Mouse (Mus musculus): Measurements from ENCODE around the gene Knop1. TPM values are rescaled to one million over a fixed set of nuclear protein-coding genes. Genes with fewer than 3 reads are reported as not detected.

Gene Knop1
- total and polyA plus RNA-seq, 3 experiments = 46.8 to 66.9 TPM; not detected in 1

GRCm38 (mm10) chr7:118845141-118845540 is 10.9 kb downstream of the Knop1 start:
- H3K27ac ChIP-seq (ENCODE audit: control insufficient read depth, low read depth, low read length) = no peak overlapping the region
- no peak overlapping the region for H3K9ac ChIP-seq (ENCODE audit: control insufficient read depth, low read depth, low read length, poor library complexity, severe bottlenecking)
- peaks cover 0 to 5% of the 10 kb centered on the region in 2 experiments; a peak in 2 of 4 replicates for H3K4me1 ChIP-seq (ENCODE audit: control insufficient read depth in 1 of 2, insufficient read depth in 2 of 2, low read length in 2 of 2)
- H3K4me3 ChIP-seq (ENCODE audit: control insufficient read depth in 1 of 2, insufficient read depth in 1 of 2, low read depth in 2 of 2, low read length in 2 of 2) = no peak overlapping the region
- no peaks in the 10 kb centered on the region for H3K79me2 ChIP-seq (ENCODE audit: control insufficient read depth, insufficient read depth, low read length, poor library complexity)
- DNase-seq (ENCODE audit: low read depth, low spot score) = no peak
- H3K27me3 ChIP-seq (ENCODE audit: control insufficient read depth in 1 of 2, insufficient read depth in 2 of 2, low read length in 2 of 2) = no peaks in the 10 kb centered on the region
- H3K36me3 ChIP-seq (ENCODE audit: control insufficient read depth in 1 of 2, insufficient read depth in 2 of 2, low read length in 2 of 2) = peaks cover 0 to 16% of the 10 kb centered on the region in 2 experiments; a peak in 3 of 4 replicates
- TF ChIP-seq CHD2 (IDR thresholded peaks at IDR 0.05; ENCODE audit: low read length) = no peak
- TF ChIP-seq UBTF (IDR thresholded peaks at IDR 0.05; ENCODE audit: borderline replicate concordance, insufficient read depth, low read depth, low read length) = no peak
- no peak for TF ChIP-seq MYC (IDR thresholded peaks at IDR 0.05; ENCODE audit: low read depth, low read length)
- TF ChIP-seq ELF1 (IDR thresholded peaks at IDR 0.05; ENCODE audit: low read depth, low read length) = no peak
- no peak for TF ChIP-seq USF2 (IDR thresholded peaks at IDR 0.05; ENCODE audit: borderline replicate concordance in 1 of 2, insufficient read depth in 1 of 2, low read depth in 1 of 2, low read length in 2 of 2)
- TF ChIP-seq MAZ (IDR thresholded peaks at IDR 0.05; ENCODE audit: low read depth, low read length) = no peak
- no peak for TF ChIP-seq GATA1 (IDR thresholded peaks at IDR 0.05; ENCODE audit: low read depth, low read length)
- no peak for TF ChIP-seq SMC3 (IDR thresholded peaks at IDR 0.05; ENCODE audit: low read depth, low read length)
- no peak for TF ChIP-seq MYB (IDR thresholded peaks at IDR 0.05; ENCODE audit: low read depth, low read length)
- TF ChIP-seq TAL1 (IDR thresholded peaks at IDR 0.05; ENCODE audit: low read length) = no peak
- no peak for TF ChIP-seq SIN3A (IDR thresholded peaks at IDR 0.05; ENCODE audit: low read length)
- no peak for TF ChIP-seq USF1 (IDR thresholded peaks at IDR 0.05; ENCODE audit: low read depth, low read length)
- no peak for TF ChIP-seq MEF2A (IDR thresholded peaks at IDR 0.05; ENCODE audit: extremely low read depth, insufficient replicate concordance, low read depth, low read length, poor library complexity, severe bottlenecking)
- no peak for TF ChIP-seq POLR2A (IDR thresholded peaks at IDR 0.05; ENCODE audit: control insufficient read depth in 1 of 2, insufficient read depth in 1 of 2, low read depth in 1 of 2, low read length in 2 of 2, poor library complexity in 1 of 2)
- no peak for TF ChIP-seq MXI1 (IDR thresholded peaks at IDR 0.05; ENCODE audit: low read depth, low read length)
- TF ChIP-seq RAD21 (IDR thresholded peaks at IDR 0.05; ENCODE audit: low read depth, low read length) = no peak
- no peaks in the 10 kb centered on the region for H3K9me3 ChIP-seq (replicated peaks; ENCODE audit: insufficient read depth, low read length)

DNA sequence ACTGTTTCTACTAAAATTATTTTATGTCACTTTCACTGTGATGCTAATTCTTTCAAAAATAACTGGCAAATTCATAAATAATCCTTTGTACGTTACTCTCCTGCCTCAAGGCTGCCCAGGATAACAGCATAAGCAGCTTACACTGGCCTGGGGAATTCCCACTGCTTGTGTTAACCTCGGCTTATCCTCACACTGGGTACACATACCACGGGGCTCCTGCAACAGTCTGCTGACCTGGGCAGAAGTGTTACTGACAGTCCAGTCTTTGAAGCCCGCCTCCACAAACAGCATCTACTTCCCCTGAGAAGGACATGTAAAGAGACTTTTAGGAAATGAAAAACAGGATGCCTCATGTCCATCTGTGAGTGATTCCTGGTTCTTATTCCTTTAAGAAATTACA is 13.1 kb downstream of the Knop1 start:
- Histone ChIP-seq H3K27me3 (ENCODE audit: control insufficient read depth in 1 of 2, insufficient read depth in 2 of 2, low read length in 2 of 2) (no peaks in the 10 kb centered on the region), H3K9me3 (replicated peaks; ENCODE audit: insufficient read depth, low read length) (no peaks in the 10 kb centered on the region), H3K9ac (ENCODE audit: control insufficient read depth, low read depth, low read length, poor library complexity, severe bottlenecking) (no peak overlapping the region), H3K27ac (ENCODE audit: control insufficient read depth, low read depth, low read length) (no peak overlapping the region), H3K4me3 (ENCODE audit: control insufficient read depth in 1 of 2, insufficient read depth in 1 of 2, low read depth in 2 of 2, low read length in 2 of 2) (no peak overlapping the region), H3K4me1 (ENCODE audit: control insufficient read depth in 1 of 2, insufficient read depth in 2 of 2, low read length in 2 of 2) (peaks cover 0 to 2% of the 10 kb centered on the region in 2 experiments; a peak in 1 of 4 replicates), H3K79me2 (ENCODE audit: control insufficient read depth, insufficient read depth, low read length, poor library complexity) (no peaks in the 10 kb centered on the region), H3K36me3 (ENCODE audit: control insufficient read depth in 1 of 2, insufficient read depth in 2 of 2, low read length in 2 of 2) (peaks cover 0 to 16% of the 10 kb centered on the region in 2 experiments; a peak in 3 of 4 replicates)
- no peak for TF ChIP-seq KAT2A (conservative IDR thresholded peaks at IDR 0.05; ENCODE audit: low read depth, low read length)
- no peak for TF ChIP-seq MAZ (IDR thresholded peaks at IDR 0.05; ENCODE audit: low read depth, low read length)
- TF ChIP-seq E2F4 (IDR thresholded peaks at IDR 0.05; ENCODE audit: borderline replicate concordance, low read depth, low read length) = no peak
- TF ChIP-seq UBTF (IDR thresholded peaks at IDR 0.05; ENCODE audit: borderline replicate concordance, insufficient read depth, low read depth, low read length) = no peak
- no peak for TF ChIP-seq MYB (IDR thresholded peaks at IDR 0.05; ENCODE audit: low read depth, low read length)
- TF ChIP-seq CTCF (IDR thresholded peaks at IDR 0.05 in 2 of 3, conservative IDR thresholded peaks at IDR 0.05 in 1 of 3; ENCODE audit: control insufficient read depth in 1 of 3, insufficient read depth in 1 of 3, low read depth in 2 of 3, low read length in 3 of 3, poor library complexity in 1 of 3, severe bottlenecking in 1 of 3) = no peak
- no peak for TF ChIP-seq POLR2AphosphoS2 (IDR thresholded peaks at IDR 0.05; ENCODE audit: low read length)
- no peak for TF ChIP-seq CHD2 (IDR thresholded peaks at IDR 0.05; ENCODE audit: low read length)
- TF ChIP-seq ZKSCAN1 (IDR thresholded peaks at IDR 0.05; ENCODE audit: low read depth, low read length) = no peak
- TF ChIP-seq TBP (IDR thresholded peaks at IDR 0.05; ENCODE audit: low read depth, low read length) = no peak
- no peak for TF ChIP-seq MAX (IDR thresholded peaks at IDR 0.05; ENCODE audit: low read length)
- no peak for TF ChIP-seq MAFK (IDR thresholded peaks at IDR 0.05; ENCODE audit: borderline replicate concordance, low read depth, low read length)
- TF ChIP-seq MEF2A (IDR thresholded peaks at IDR 0.05; ENCODE audit: extremely low read depth, insufficient replicate concordance, low read depth, low read length, poor library complexity, severe bottlenecking) = no peak
- TF ChIP-seq USF2 (IDR thresholded peaks at IDR 0.05; ENCODE audit: borderline replicate concordance in 1 of 2, insufficient read depth in 1 of 2, low read depth in 1 of 2, low read length in 2 of 2) = no peak
- no peak for TF ChIP-seq GABPA (IDR thresholded peaks at IDR 0.05; ENCODE audit: low read depth, low read length)
- no peak for TF ChIP-seq ZNF384 (IDR thresholded peaks at IDR 0.05; ENCODE audit: low read depth, low read length)
- DNase-seq (ENCODE audit: low read depth, low spot score) = no peak
